In the genomic region with DNA sequence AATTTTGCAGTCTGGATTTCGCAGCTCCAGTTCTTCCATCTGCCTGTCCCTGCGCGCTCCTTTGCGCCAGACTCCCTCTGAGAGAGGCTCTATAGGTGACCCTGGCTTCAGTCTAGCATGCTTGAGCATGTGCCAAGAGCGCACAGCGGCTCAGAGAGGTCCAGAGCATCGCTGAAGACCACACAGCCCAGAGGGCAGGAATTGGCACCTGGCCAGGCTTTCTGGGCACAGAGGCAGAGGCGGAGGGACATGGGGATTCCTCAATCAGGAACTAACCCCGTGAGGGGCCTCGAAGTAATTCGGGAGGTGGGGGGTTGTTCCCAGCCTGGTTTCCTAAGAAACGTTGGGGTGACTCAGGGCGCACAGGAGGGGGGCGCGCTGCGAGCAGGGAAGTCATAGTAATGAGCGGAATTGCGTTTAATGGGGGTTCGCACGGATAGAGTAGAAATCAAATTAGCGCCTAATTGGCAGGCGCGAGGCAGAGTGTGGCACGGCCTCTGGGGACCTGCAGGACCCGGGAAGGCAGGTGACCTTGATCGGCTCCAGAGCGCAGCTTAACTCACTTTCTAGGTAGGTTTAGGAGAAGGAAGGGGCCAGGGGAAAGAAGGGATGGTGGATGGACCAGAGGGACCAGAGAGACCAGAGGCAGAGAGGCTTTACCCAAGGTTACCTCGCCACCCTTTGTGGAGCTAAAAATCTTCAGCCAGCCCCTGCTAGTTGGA, we compare ENCODE assay signal across 9 mouse cellular contexts.
DNase-seq lines count a peak whose midpoint lies in the region; ATAC-seq and TF ChIP-seq lines count a peak whose summit lies in the region.
"Had no signal": no experiment of that assay in that cellular context is flagged by ENCODE, and none has a peak within 500 bp of the region (broad histone marks: within the 10 kb centered on the region; RNA-seq: fewer than 3 reads in every experiment).

No protein-coding gene starts in this region.

- DNase-seq in heart, postnatal 36 days, result no peak
- DNase-seq in MN1 (ENCODE audit: low spot score), result peak; percentile 25
- DNase-seq in embryonic facial prominence, embryonic 14.5 days (ENCODE audit: low spot score), result peak; percentile 70
- DNase-seq in intestine, embryonic 14.5 days (ENCODE audit: low spot score), result no peak
- peak; percentile 67 for DNase-seq in midbrain, postnatal 0 days (ENCODE audit: low spot score)
- no peak for DNase-seq in embryo, embryonic 9.5 days (ENCODE audit: extremely low spot score)
- no peak for DNase-seq in urinary bladder, postnatal 10 days (ENCODE audit: low spot score)

- H3K36me3 ChIP-seq in heart, embryonic 13.5 days, result no peaks in the 10 kb centered on the region
- H3K36me3 ChIP-seq in embryonic facial prominence, embryonic 14.5 days (ENCODE audit: control insufficient read depth, insufficient read depth, low read length), result no peaks in the 10 kb centered on the region
- no peaks in the 10 kb centered on the region for H3K36me3 ChIP-seq in intestine, embryonic 14.5 days (ENCODE audit: control insufficient read depth, insufficient read depth, low read length)
- no peaks in the 10 kb centered on the region for H3K36me3 ChIP-seq in midbrain, postnatal 0 days (ENCODE audit: insufficient read depth, low read length)

- H3K4me3 ChIP-seq in heart, embryonic 13.5 days, result peak overlapping the region; percentile 23
- H3K4me3 ChIP-seq in embryonic facial prominence, embryonic 14.5 days (ENCODE audit: low read depth, low read length), result peak overlapping the region; percentile 16; the same call in 1 of the 2 replicates
- no peak overlapping the region for H3K4me3 ChIP-seq in intestine, embryonic 14.5 days (ENCODE audit: low read depth, low read length)
- H3K4me3 ChIP-seq in midbrain, postnatal 0 days (ENCODE audit: low read depth, low read length), result peak overlapping the region; percentile 13; the same call in 1 of the 2 replicates

- H3K27me3 ChIP-seq in heart, embryonic 13.5 days (replicated peaks), result peaks cover 43% of the 10 kb centered on the region
- peaks cover 4% of the 10 kb centered on the region; the same call in 1 of the 2 replicates for H3K27me3 ChIP-seq in embryonic facial prominence, embryonic 14.5 days (replicated peaks; ENCODE audit: control insufficient read depth, insufficient read depth, low read length)
- peaks cover 7% of the 10 kb centered on the region; the same call in 1 of the 2 replicates for H3K27me3 ChIP-seq in intestine, embryonic 14.5 days (replicated peaks; ENCODE audit: control insufficient read depth, insufficient read depth, low read length)
- no peaks in the 10 kb centered on the region for H3K27me3 ChIP-seq in midbrain, postnatal 0 days (ENCODE audit: insufficient read depth, low read length)
- H3K27me3 ChIP-seq: Patski had no signal

- peaks cover 10% of the 10 kb centered on the region; the same call in 1 of the 2 replicates for H3K4me1 ChIP-seq in heart, embryonic 13.5 days
- H3K4me1 ChIP-seq in embryonic facial prominence, embryonic 14.5 days (ENCODE audit: control insufficient read depth, insufficient read depth, low read length), result peaks cover 8% of the 10 kb centered on the region
- H3K4me1 ChIP-seq in intestine, embryonic 14.5 days (replicated peaks; ENCODE audit: control insufficient read depth, insufficient read depth, low read length), result peaks cover 6% of the 10 kb centered on the region; the same call in 1 of the 2 replicates
- peaks cover 2% of the 10 kb centered on the region; the same call in 1 of the 2 replicates for H3K4me1 ChIP-seq in midbrain, postnatal 0 days (ENCODE audit: insufficient read depth, low read length)

- peak overlapping the region; percentile 63 for H3K4me2 ChIP-seq in heart, embryonic 13.5 days
- H3K4me2 ChIP-seq in embryonic facial prominence, embryonic 14.5 days (ENCODE audit: low read depth, low read length), result peak overlapping the region; percentile 54
- peak overlapping the region; percentile 29; the same call in 1 of the 2 replicates for H3K4me2 ChIP-seq in intestine, embryonic 14.5 days (ENCODE audit: low read length)
- peak overlapping the region; percentile 34 for H3K4me2 ChIP-seq in midbrain, postnatal 0 days (ENCODE audit: low read depth, low read length, poor library complexity, severe bottlenecking)

- TF ChIP-seq CTCF in midbrain, postnatal 0 days (IDR thresholded peaks at IDR 0.05), result no peak

- no peaks in the 10 kb centered on the region for H3K9me3 ChIP-seq in heart, embryonic 13.5 days
- H3K9me3 ChIP-seq in embryonic facial prominence, embryonic 14.5 days (ENCODE audit: control insufficient read depth, low read length), result no peaks in the 10 kb centered on the region
- H3K9me3 ChIP-seq in intestine, embryonic 14.5 days (ENCODE audit: control insufficient read depth, low read length), result no peaks in the 10 kb centered on the region
- H3K9me3 ChIP-seq in midbrain, postnatal 0 days (ENCODE audit: low read length), result no peaks in the 10 kb centered on the region

- intact Hi-C loops in heart, postnatal 36 days (cut with DNase I), result no loop called here

- WGBS in heart, embryonic 13.5 days, result 8% methylated on average over 28 of the region's 28 CpGs
- whole genome bisulfite sequencing in embryonic facial prominence, embryonic 14.5 days, result 10% methylated on average over 28 of the region's 28 CpGs
- 11% methylated on average over 28 of the region's 28 CpGs for WGBS in intestine, embryonic 14.5 days
- WGBS in midbrain, postnatal 0 days, result 13% methylated on average over 28 of the region's 28 CpGs

- no peak for ATAC-seq in heart, embryonic 13.5 days (ENCODE audit: extremely low read depth, insufficient number of reproducible peaks, low FRiP score, low TSS enrichment)
- peak; percentile 56 for ATAC-seq in embryonic facial prominence, embryonic 14.5 days (ENCODE audit: low read depth)
- ATAC-seq in intestine, embryonic 14.5 days (replicated peaks; ENCODE audit: low FRiP score, low TSS enrichment, low read depth), result no peak; the same call in 1 of the 2 replicates
- no peak for ATAC-seq in midbrain, postnatal 0 days (ENCODE audit: low FRiP score)
- ATAC-seq: Patski had no signal

- H3K9ac ChIP-seq in heart, embryonic 13.5 days, result peak overlapping the region; percentile 5; the same call in 1 of the 2 replicates
- H3K9ac ChIP-seq in embryonic facial prominence, embryonic 14.5 days (ENCODE audit: low read depth, low read length), result peak overlapping the region; percentile 38; the same call in 1 of the 2 replicates
- H3K9ac ChIP-seq in intestine, embryonic 14.5 days (ENCODE audit: low read length), result no peak overlapping the region
- H3K9ac ChIP-seq in midbrain, postnatal 0 days (replicated peaks; ENCODE audit: low read length, poor library complexity, severe bottlenecking), result no peak overlapping the region

- no peak overlapping the region for H3K27ac ChIP-seq in heart, embryonic 13.5 days (replicated peaks)
- H3K27ac ChIP-seq in embryonic facial prominence, embryonic 14.5 days (replicated peaks; ENCODE audit: low read depth, low read length), result no peak overlapping the region
- H3K27ac ChIP-seq in intestine, embryonic 14.5 days (ENCODE audit: low read depth), result no peak overlapping the region
- H3K27ac ChIP-seq in midbrain, postnatal 0 days (ENCODE audit: low read depth, low read length), result no peak overlapping the region

Comparison
In these comparisons a context has a peak if more than half of its experiments do, and no peak if none do; other contexts are left out.
1. H3K9ac ChIP-seq: peak in heart, embryonic 13.5 days (single experiment) and embryonic facial prominence, embryonic 14.5 days (single experiment); none in intestine, embryonic 14.5 days (single experiment) and midbrain, postnatal 0 days (single experiment).
2. DNase-seq: peak in MN1 (single experiment), embryonic facial prominence, embryonic 14.5 days (single experiment) and midbrain, postnatal 0 days (single experiment); none in heart, postnatal 36 days (0 of 2), intestine, embryonic 14.5 days (single experiment), embryo, embryonic 9.5 days (single experiment) and urinary bladder, postnatal 10 days (single experiment).
3. Peak in every context shown above with its lines, with median percentiles within 50 percentile points of each other: H3K4me2 ChIP-seq.